Mouse (Mus musculus): ENCODE measurements around the gene Sdc1.

GRCm38 (mm10) chr12:8829032-8829660 lies 58.0 kb downstream of the Sdc1 start:
- no peak for TF ChIP-seq CTCF (IDR thresholded peaks at IDR 0.05)
- no peak for TF ChIP-seq POLR2A (IDR thresholded peaks at IDR 0.05; ENCODE audit: insufficient read depth, low read depth, low read length)
- no peak for TF ChIP-seq EP300 (IDR thresholded peaks at IDR 0.05; ENCODE audit: insufficient read depth, low read depth, low read length)
